Mouse (Mus musculus) frontal cortex, postnatal 10 days (tissue): Measurements from ENCODE around the gene Pax3.

ENCODE experiments used
- DNase-seq, 2 experiments: peaks; one replicate each; pipeline ENCODE4 v3.0.0; 2022; ENCODE audit warnings: low spot score in 2 of 2, mixed read lengths in 1 of 2

The Pax3 gene

GRCm38 (mm10) chr1:78172334-78172733, 24.6 kb downstream of the Pax3 start:
- no peak for DNase-seq

DNA sequence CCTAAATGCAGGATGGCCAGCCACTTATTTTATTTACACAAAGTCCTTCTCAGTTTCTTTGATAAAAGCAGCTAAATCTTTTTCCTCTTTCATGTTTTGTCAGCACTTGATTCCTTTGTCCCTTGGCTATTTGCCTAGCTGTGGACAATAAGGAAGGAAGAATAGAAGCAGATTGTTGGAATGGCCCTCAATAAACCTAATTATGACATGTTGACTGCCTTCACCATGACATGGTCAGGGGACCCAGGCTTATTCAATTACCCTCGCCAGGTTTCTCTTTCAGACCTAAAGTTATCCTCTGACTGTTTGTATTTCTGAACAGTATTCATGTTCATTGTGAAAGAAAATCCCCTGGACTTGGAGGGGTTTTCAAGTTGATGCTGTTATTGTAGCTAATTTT, 25.3 kb downstream of the Pax3 start:
- DNase-seq: no peak

DNA sequence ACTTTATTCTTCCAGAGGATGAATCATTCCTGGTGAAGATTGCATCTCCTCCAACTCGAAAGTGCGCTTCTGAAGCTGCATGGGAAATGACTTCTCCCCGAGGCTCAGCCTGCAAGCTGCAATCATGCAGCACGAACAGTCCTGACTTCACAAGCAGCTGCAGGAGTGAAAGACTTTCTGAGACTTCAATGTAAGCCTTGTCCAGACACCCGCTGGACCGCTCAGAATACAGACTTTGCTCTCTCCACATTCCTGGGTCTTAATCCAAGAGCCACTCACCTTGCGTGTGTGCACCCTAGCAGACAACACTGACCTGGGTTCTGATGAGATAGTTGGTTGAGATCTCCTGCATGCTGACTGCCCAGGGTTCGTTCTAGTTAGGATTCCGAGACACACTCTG, 26.2 kb downstream of the Pax3 start:
- DNase-seq: no peak

GRCm38 (mm10) chr1:78168796-78169195, 28.1 kb downstream of the Pax3 start:
- no peak for DNase-seq

GRCm38 (mm10) chr1:78167577-78168286, 29.2 kb downstream of the Pax3 start:
- no peak for DNase-seq

DNA sequence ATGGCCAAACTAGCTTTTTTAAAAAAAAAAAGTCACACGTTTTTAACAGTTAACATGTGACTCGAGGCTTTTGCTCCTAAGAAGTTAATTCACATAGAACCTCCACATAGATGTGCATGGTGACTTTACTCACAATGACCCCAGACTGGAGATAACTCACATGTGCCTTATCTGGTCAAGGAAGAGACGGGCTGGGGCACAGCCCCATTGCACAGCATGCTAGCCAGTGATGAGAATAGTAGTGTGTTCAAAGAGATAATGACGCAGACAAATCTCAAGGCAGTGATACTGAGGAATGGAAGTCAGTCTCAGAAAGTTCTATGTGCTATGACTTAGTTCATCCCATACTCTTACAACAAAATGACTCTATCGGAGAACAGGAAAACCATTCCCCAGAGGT, 35.2 kb downstream of the Pax3 start:
- no peak for DNase-seq

DNA sequence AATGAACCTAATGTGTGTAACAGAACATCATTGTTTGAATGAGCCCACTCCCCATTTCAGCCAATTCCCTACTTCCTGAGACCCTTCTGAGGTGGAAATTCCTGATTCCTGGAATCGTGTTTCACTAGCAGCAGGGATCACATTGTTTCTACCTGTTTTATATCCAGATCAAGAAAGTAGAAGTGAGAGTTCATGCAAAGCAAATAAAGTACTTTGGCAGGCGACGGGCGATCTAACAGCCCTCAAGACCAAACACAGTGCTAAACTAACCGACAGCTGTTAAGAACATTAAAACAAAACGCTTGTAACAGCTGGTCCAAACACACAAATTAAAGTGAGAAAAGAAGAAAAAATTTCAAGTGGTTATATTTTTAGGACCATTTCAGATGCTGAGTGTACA, 39.0 kb downstream of the Pax3 start:
- DNase-seq: no peak

- no peak for DNase-seq
Observed at GRCm38 (mm10) chr1:78155796-78156195, 41.1 kb downstream of the Pax3 start.

GRCm38 (mm10) chr1:78148011-78148623, 48.8 kb downstream of the Pax3 start:
- no peak for DNase-seq

GRCm38 (mm10) chr1:78143403-78143802, 53.5 kb downstream of the Pax3 start:
- no peak for DNase-seq

- no peak for DNase-seq
Observed at GRCm38 (mm10) chr1:78142912-78143311, 54.0 kb downstream of the Pax3 start.

GRCm38 (mm10) chr1:78141741-78142501, 55.0 kb downstream of the Pax3 start:
- DNase-seq: no peak

GRCm38 (mm10) chr1:78141314-78141713, 55.6 kb downstream of the Pax3 start:
- DNase-seq: no peak

DNA sequence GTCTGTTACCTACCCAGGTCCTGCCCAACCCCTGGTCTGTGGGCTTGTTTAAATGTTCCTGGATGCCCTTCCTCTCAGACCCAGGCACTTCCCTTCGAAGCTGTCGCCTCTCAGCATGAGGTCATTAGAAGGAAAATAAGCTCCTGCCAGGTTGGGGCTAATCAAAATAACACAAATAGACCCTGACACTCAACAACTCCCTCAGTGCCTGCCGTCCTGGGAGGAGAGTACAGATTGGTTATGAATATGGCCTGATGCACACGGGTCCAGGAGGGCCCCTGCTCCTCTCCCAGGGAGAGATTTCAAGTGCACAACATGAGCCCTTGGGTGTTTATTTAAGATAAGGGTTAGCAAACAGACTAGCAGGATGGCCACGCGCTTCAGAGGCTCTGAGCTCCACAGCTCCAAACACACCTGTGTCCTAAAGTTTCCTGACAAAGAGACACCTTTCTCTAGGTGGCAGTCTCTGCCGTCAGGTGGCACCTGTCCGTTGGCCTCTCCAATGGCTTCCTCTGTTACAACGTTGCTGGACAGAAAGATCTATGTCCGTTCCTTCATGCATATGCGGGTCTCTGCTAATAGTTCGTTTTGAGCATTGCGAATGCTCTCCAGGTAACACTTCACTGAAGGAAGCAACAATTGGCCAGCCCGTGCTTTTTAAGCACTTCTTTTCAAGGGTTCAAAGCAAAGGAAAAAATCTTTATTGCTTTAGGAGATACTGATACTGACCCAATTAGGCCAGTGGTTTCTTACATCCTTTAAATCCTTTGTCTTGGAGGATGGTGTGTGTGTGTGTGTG, 56.2 kb downstream of the Pax3 start:
- no peak for DNase-seq

- DNase-seq: no peak
Observed at GRCm38 (mm10) chr1:78139287-78139686, 57.6 kb downstream of the Pax3 start.

DNA sequence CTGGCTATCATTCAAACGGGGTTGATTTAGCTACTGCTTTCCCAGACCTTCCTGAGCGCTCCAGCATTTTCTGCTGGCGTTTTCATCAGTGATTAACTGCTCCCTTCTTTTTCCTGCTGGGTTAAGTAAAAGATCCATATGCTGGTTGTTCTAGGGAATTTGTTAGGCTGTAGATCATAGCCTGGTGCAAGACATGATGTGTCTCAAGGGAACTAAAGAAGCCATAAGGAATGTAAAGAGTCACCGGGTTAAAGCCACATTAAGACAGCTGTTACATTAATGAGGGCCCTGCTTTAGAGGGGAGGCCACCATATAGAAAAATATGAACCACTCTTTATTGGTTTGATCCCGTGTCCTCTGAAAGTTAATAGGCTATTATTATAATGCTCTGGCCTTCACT, 67.7 kb downstream of the Pax3 start:
- DNase-seq: no peak

DNA sequence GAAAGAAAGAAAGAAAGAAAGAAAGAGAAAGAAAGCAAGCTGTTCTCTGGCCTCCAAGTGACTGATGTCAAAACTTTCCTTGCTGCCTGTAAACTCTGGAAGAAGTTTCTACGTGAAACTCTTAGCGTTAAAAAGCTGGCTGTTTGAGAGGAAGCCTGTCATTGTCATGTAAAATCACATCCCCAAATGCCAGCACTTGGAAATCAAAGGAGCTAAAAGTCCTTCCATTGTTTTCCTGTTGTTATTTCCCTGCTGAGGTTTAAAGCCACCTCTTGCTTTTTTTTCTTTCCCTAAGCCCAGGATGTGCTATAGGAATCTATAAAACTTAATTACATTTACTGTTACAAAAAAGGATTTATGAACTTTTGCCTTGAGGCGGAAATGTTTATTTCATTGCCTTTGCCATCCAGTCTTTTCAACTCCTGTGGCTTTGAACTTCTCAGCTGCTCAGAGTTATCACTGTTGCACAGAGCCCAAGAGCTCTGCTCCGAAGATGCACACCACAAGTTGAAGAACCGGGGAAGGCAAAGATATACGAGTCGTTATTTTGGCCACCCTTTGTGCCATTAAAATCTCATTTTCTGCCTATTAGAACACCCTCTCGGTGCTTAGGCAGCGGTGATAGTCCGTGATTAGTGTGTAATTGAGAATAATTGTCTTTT, 76.9 kb downstream of the Pax3 start:
- DNase-seq: no peak

- DNase-seq: no peak
Observed at GRCm38 (mm10) chr1:78116046-78116445, 80.9 kb downstream of the Pax3 start.

DNA sequence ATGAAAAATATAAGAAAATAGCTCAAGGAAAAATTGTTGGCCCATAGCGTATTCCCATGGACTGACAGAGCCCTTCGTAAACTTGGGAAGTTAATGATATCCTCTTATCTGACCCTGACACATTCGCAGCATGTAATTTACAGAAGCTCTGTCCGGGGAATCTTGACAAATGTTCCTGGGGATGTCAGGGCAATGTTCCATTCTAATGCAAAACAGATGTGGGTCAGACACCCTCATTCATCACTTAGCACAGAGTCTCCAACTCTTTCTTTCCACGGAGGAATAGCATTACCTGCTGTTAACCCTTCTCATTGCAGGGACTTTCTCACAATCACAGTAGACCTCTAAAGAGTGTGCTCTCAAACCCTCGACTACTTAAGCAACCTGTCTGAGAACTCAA, 86.6 kb downstream of the Pax3 start:
- DNase-seq: no peak

DNA sequence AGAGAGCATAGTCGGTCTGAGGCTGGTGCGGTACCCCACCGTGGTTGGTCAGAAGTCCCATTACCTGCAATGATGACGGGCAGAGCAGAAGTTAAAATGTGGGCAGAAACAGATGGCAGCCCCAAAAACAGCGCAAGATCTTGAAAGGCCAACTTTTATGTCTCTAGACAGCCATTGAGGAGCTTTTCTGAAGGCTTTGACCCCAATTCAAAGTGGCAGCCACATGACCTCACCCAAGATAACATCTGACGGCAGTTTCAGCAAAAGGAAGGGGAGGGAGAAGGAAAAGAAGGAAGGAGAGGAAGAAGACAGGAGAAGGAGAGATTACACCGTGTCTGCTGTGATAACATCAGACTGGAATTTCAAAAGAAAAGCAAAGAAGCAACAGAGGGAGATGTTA, 93.4 kb downstream of the Pax3 start:
- DNase-seq: no peak

DNA sequence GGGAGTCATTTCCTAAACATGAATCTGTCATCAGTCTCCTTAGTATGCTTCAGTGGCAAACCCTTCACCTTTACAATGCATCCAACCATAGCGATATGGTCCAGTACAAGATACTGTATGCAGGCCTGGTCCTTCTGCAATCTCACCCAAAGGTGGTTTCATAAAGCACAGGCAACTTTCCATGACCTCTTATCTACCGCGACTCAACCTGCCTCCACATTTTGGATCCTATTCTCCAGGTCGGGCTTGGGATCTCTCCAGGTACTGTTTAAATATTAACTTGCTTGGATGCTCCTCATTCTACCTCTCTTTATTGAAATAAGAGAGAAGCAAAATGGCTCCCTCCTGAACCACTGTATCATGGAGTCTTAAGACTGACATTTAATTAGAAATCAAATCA, 103.3 kb downstream of the Pax3 start:
- DNase-seq: no peak

GRCm38 (mm10) chr1:78088646-78089045, 108.3 kb downstream of the Pax3 start:
- no peak for DNase-seq
